Mouse (Mus musculus) left cerebral cortex, adult 11 months (tissue): ENCODE data around the gene 4930404N11Rik.

Experiments used
- DNase-seq: peaks from one replicate; pipeline ENCODE4 v3.0.0; 2022; ENCODE audit warnings: low spot score

Gene 4930404N11Rik

GRCm38 (mm10) chr10:81365672-81366476, at the start of gene 4930404N11Rik:
Gene 4930404N11Rik (minus strand): TSS chr10:81365816.
- no peak for DNase-seq

- no peak for DNase-seq
These were observed 49.5 kb upstream of the 4930404N11Rik start for GRCm38 (mm10) chr10:81415146-81415545.

- no peak for DNase-seq
These were observed 49.1 kb upstream of the 4930404N11Rik start for GRCm38 (mm10) chr10:81414682-81415081.

GRCm38 (mm10) chr10:81413310-81414261, 48.0 kb upstream of the 4930404N11Rik start:
- no peak for DNase-seq

GRCm38 (mm10) chr10:81412586-81413309, 47.1 kb upstream of the 4930404N11Rik start:
- no peak for DNase-seq

- no peak for DNase-seq
These were observed 46.1 kb upstream of the 4930404N11Rik start for GRCm38 (mm10) chr10:81411471-81412400.

- no peak for DNase-seq
These were observed 45.4 kb upstream of the 4930404N11Rik start for GRCm38 (mm10) chr10:81410981-81411380.

GRCm38 (mm10) chr10:81410350-81410749, 44.7 kb upstream of the 4930404N11Rik start:
- DNase-seq = no peak

- no peak for DNase-seq
These were observed 43.7 kb upstream of the 4930404N11Rik start for GRCm38 (mm10) chr10:81409330-81409729.

GRCm38 (mm10) chr10:81408871-81409291, 43.3 kb upstream of the 4930404N11Rik start:
- DNase-seq = no peak

- DNase-seq = no peak
These were observed 42.8 kb upstream of the 4930404N11Rik start for GRCm38 (mm10) chr10:81408424-81408729.

GRCm38 (mm10) chr10:81407539-81408423, 42.2 kb upstream of the 4930404N11Rik start:
- no peak for DNase-seq

GRCm38 (mm10) chr10:81406504-81407440, 41.2 kb upstream of the 4930404N11Rik start:
- no peak for DNase-seq

GRCm38 (mm10) chr10:81405588-81406201, 40.1 kb upstream of the 4930404N11Rik start:
- DNase-seq = no peak

GRCm38 (mm10) chr10:81404720-81405119, 39.1 kb upstream of the 4930404N11Rik start:
- DNase-seq = no peak

GRCm38 (mm10) chr10:81404082-81404481, 38.5 kb upstream of the 4930404N11Rik start:
- no peak for DNase-seq

- no peak for DNase-seq
These were observed 37.9 kb upstream of the 4930404N11Rik start for GRCm38 (mm10) chr10:81403511-81403910.

- no peak for DNase-seq
These were observed 36.7 kb upstream of the 4930404N11Rik start for GRCm38 (mm10) chr10:81402227-81402765.
